Mouse (Mus musculus) cerebral cortex, adult 2 months (tissue): Measurements from ENCODE around the gene Zfp609.

Experiments
- WGBS: fragments of 180-500 bp; shearing (Covaris S2); methylation state at CpG from one replicate; pipeline ENCODE4 v1.1.7; 2018; 5-methylcytosine and 5-hydroxymethylcytosine counted together

Gene Zfp609

DNA sequence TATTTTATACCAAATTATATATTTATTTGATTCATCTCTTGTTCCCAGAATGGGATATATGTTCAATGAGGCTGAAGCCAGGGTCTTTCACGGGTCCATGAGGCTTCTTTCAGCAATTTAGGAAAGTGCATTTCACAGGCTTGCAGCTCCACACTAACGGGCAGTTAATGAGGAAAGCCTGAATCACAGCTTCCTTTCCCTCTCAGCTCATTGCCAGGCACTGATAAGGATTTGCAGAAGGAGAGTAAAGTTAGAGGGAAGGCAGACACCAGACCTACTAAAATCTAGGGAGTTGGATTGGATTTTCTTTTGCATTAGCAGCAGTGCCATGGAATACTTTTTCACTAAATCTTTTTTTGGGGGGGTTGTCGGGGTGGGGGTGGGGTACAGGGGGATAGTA lies 69.5 kb downstream of the Zfp609 start:
- 49% methylated on average over 3 of the region's 3 CpGs for WGBS

DNA sequence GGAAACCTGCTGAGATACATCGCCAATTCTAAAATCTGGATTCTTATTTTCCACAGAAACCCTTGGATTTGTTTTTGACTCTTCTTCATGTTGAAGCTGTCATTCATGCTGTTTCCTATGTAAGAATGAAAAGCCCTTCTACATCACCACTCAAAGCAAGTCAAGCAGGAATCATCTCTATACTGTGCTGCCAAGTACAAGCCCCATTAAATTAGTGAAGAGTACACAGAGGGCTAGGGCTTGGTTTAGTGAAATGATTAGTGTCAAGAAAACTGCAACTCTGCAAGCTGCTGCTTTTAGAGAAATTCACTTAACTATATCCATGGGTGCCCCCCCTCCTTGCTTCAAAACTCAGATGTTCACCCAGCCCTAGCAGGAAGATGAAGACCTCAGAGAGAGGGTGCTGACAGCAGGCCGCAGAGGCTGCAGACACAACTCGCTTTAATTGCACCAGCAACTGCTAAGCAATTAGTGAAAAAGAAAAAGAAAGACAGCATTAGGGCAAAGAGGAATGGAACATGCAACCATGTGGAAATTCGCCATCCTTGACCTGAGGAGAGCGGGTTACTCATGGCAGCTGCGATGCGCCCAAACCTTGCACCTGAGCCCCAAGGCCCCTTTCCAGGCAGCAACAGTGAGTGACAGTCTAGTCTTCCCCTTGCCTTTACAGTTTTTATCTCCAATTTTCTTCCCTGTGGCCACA lies 71.5 kb downstream of the Zfp609 start:
- 83% methylated on average over 7 of the region's 7 CpGs for WGBS

GRCm38 (mm10) chr9:65755164-65755563 lies 72.2 kb downstream of the Zfp609 start:
- 91% methylated on average over 1 of the region's 1 CpGs for WGBS

- WGBS = 98% methylated on average over 3 of the region's 3 CpGs
These were observed 74.7 kb downstream of the Zfp609 start for GRCm38 (mm10) chr9:65752632-65753031.

DNA sequence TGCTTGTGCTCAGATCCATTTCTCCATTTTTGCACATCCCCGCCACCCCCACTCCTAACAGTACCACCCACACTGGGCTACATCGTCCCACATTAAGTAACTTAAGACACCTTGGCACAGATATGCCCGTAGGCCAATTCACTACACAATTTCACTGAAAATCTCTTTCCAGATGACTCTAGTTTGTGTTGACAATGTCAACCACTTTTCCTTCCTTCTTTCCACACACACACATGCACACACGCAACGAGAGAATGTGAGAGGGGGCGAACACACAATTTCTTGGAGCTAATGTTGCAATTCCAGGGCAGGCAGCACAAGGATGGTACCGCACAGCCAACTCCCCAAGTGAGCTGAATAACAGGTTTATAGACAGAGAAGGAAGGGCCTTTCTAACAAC lies 75.5 kb downstream of the Zfp609 start:
- WGBS = 60% methylated on average over 7 of the region's 7 CpGs

GRCm38 (mm10) chr9:65748102-65748501 lies 79.3 kb downstream of the Zfp609 start:
- WGBS = 65% methylated on average over 4 of the region's 4 CpGs

- WGBS = 89% methylated on average over 2 of the region's 2 CpGs
These were observed 80.9 kb downstream of the Zfp609 start for GRCm38 (mm10) chr9:65746479-65746878.

GRCm38 (mm10) chr9:65745456-65745855 lies 81.9 kb downstream of the Zfp609 start:
- 71% methylated on average over 5 of the region's 5 CpGs for WGBS

GRCm38 (mm10) chr9:65744171-65745082 lies 82.9 kb downstream of the Zfp609 start:
- WGBS = 28% methylated on average over 4 of the region's 4 CpGs

DNA sequence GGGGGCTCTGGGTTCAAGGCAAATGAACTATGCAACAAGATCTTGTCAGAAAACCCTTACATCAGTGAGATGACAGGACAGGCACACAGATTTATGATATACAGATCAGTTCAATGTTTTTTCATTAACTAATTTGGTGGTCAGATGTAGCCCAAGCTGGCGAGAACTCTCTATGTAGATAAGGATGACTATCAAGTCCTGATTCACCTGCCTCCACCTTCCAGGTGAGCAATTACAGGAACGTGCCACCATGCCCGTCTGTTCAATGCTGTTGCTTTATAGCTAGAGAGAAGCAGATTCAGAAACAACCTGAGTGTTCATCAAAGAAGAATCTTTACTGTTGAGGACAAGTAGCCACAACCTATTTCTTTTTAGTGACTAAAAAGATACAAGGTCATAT lies 84.6 kb downstream of the Zfp609 start:
- WGBS = 94% methylated on average over 3 of the region's 3 CpGs

GRCm38 (mm10) chr9:65741066-65741852 lies 86.1 kb downstream of the Zfp609 start:
- 76% methylated on average over 14 of the region's 14 CpGs for WGBS

DNA sequence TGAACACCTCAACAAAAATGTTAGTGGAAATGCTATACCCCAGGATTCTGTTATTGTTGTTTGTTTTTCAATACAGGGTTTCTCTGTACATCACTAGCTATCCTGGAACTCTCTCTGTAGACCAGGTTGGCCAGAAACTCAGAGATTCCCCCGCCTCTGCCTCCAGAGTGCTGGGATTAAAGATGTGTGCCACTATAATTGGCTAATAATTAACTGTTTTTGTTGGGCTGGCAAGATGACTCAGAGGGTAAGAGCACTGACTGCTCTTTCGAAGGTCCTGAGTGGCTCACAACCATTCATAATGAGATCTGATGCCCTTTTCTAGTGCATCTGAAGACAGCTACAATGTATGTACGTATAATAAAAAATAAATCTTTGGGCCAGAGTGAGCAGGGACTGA lies 92.4 kb downstream of the Zfp609 start:
- WGBS = 92% methylated on average over 3 of the region's 3 CpGs

DNA sequence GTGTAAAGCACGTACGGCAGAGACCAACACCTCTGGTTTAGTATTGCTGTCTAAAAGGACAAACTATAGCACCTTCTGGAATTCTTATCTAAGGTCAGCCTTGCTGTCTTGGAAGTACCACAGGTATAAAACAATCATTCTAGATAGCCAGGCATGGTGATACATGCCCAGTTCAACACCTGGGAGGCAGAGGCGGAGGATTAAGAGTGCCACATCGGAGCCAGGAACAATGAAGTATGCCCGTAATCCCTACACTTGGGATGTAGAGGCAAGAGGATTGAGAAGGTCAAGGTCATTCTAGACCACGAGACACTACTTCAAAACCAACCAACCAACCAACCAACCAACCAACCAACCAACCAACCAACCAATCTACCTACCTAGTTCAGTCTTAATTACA lies 98.8 kb downstream of the Zfp609 start:
- 98% methylated on average over 6 of the region's 6 CpGs for WGBS

GRCm38 (mm10) chr9:65727491-65727890 lies 99.9 kb downstream of the Zfp609 start:
- 57% methylated on average over 4 of the region's 4 CpGs for WGBS

- 67% methylated on average over 3 of the region's 3 CpGs for WGBS
These were observed 100.9 kb downstream of the Zfp609 start for GRCm38 (mm10) chr9:65726431-65726830.

DNA sequence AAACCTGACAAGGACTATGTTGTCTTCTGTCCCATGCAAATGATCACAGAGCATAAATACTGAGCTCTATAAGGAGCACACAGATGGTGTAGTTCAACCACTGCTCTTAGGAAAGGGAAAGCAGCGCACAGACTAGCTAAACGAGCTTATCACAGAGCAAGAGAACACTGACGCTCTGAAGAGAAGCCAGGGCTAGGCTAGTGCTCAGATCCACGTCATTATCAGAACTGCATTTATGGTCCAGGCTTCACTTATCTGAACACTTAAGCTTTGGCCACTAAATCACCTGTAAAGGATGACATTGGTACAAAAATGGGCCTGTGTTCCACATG lies 102.1 kb downstream of the Zfp609 start:
- WGBS = 25% methylated on average over 4 of the region's 4 CpGs

GRCm38 (mm10) chr9:65724471-65725290 lies 102.7 kb downstream of the Zfp609 start:
- 36% methylated on average over 8 of the region's 8 CpGs for WGBS

DNA sequence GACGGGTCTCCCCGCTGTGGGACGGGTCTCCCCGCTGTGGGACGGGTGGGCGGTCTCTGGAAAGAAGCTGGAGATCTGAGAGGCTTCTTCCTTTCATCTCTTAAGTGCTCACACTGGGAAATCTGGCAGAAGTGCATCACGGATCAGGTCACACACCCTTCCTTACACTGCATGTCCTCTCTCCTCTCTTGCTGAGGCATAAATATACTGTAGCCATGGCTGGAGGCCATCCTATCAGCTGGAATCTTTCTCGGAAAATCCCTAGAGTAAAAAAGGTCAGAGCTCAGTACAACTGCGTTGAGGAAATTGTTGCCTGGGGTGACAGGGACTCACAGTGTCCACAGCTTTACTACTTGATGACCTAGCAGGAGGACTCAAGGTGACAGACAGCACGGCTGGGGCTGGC lies 106.2 kb downstream of the Zfp609 start:
- WGBS = 69% methylated on average over 10 of the region's 10 CpGs

DNA sequence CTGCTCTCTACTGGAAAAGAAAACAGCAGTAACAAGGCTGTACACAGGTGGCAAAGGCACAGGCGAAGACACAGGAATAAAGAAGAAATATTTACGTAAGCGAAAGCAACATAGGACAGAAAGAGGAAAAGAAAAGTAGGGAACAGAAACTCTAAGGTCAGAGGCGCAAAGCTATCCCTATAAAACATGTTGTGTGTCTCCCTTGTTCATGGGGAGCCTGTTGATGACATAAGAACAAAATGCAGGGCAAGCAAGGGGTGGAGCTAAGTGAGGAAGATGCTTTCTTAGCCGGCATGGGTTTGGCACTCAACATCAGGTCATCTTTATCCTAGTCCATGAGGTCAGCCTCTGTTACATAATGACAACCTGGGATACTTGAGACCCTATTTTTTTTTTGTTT lies 109.2 kb downstream of the Zfp609 start:
- WGBS = 87% methylated on average over 5 of the region's 5 CpGs

DNA sequence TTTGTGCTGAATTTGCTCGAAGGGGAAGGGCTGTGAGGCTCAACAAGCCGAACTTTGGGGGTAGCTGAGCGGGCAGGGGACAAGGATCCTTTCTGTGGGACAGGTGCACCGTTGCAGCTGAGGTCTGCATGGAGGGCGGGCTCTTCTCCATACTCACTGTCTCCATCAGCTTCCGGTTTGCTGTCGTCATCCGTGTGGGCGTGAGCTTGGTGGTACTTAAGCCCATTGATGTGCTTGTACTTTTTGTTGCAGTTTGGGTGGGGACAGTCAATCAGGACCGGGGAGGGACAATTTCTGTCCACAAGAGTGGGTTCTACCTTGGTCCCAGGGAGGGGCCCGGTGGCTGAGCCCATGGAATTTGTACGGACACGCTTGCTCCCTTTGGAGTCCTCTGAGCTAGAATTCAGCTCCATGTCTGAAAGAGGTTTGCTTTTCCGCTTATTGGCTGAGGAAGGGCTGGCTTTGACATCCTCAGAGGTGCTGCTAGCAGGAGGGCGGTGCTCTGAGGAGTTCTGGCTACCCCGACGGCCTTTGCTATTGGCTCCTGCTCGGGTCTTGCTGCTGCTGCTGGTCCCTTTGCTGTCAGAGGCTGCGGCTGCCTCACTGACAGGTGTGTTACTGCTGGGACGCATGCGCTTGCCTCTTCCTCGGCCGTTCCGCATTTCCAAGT lies 123.3 kb downstream of the Zfp609 start:
- 90% methylated on average over 24 of the region's 24 CpGs for WGBS

- WGBS = 95% methylated on average over 7 of the region's 7 CpGs
These were observed 124.1 kb downstream of the Zfp609 start for GRCm38 (mm10) chr9:65703241-65703640.
